In the genomic region with DNA sequence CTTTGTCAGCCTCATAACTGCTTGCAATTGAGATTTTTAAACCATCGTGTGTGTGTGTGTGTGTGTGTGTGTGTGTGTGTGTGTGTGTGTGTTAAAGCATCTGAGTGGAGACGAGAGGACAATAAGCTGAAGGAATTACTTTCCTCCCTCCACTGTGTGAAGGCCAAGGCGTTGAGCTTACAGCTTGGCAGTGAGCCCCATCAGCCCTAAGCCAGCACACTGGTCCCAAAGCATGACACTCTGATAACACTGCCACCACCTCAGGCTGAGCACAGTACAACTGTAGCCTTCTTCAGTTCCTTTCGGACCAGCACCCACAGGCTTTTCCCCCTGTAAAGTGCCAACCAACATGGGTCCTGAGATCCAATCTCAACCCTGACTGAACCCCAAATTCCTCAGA, we compare ENCODE assay signal across 16 mouse cellular contexts.
DNase-seq lines count a peak whose midpoint lies in the region; ATAC-seq and TF ChIP-seq lines count a peak whose summit lies in the region.
"Had no signal": no experiment of that assay in that cellular context is flagged by ENCODE, and none has a peak within 500 bp of the region (broad histone marks: within the 10 kb centered on the region; RNA-seq: fewer than 3 reads in every experiment).

No protein-coding gene starts in this region.

- H3K27me3 ChIP-seq in forebrain, embryonic 12.5 days = 0 out of 2 replicates have a peak, but pooled peaks cover 4% of the 10 kb centered on the region
- no peaks in the 10 kb centered on the region for H3K27me3 ChIP-seq in forebrain, postnatal 0 days (ENCODE audit: insufficient read depth, low read length)
- H3K27me3 ChIP-seq in liver, postnatal 0 days (ENCODE audit: insufficient read depth, low read length) = no peaks in the 10 kb centered on the region
- no peaks in the 10 kb centered on the region for H3K27me3 ChIP-seq in midbrain, embryonic 11.5 days (ENCODE audit: control insufficient read depth, insufficient read depth, low read length)
- H3K27me3 ChIP-seq: heart, embryonic 13.5 days; intestine, embryonic 15.5 days had no signal

- no peak overlapping the region for H3K4me2 ChIP-seq in forebrain, embryonic 12.5 days
- no peak overlapping the region for H3K4me2 ChIP-seq in forebrain, postnatal 0 days (ENCODE audit: low read depth)
- H3K4me2 ChIP-seq in liver, postnatal 0 days (ENCODE audit: low read depth, low read length) = no peak overlapping the region
- no peak overlapping the region for H3K4me2 ChIP-seq in midbrain, embryonic 11.5 days
- H3K4me2 ChIP-seq: heart, embryonic 13.5 days; intestine, embryonic 15.5 days had no signal

- peak overlapping the region; percentile 44; the same call in 1 of the 2 replicates for H3K27ac ChIP-seq in forebrain, embryonic 12.5 days
- H3K27ac ChIP-seq in forebrain, postnatal 0 days (ENCODE audit: low read depth, low read length) = no peak overlapping the region
- H3K27ac ChIP-seq in liver, postnatal 0 days (ENCODE audit: low read depth) = no peak overlapping the region
- H3K27ac ChIP-seq in midbrain, embryonic 11.5 days (ENCODE audit: low read depth, low read length) = 0 out of 2 replicates have a peak overlapping the region, but pooled peaks have one; percentile 22
- H3K27ac ChIP-seq: intestine, embryonic 15.5 days; liver, embryonic 14.5 days had no signal

- no peaks in the 10 kb centered on the region for H3K9me3 ChIP-seq in forebrain, embryonic 12.5 days
- H3K9me3 ChIP-seq in forebrain, postnatal 0 days (ENCODE audit: low read length) = no peaks in the 10 kb centered on the region
- H3K9me3 ChIP-seq in liver, postnatal 0 days (ENCODE audit: low read length) = no peaks in the 10 kb centered on the region
- H3K9me3 ChIP-seq in midbrain, embryonic 11.5 days (ENCODE audit: control insufficient read depth, low read length) = no peaks in the 10 kb centered on the region
- H3K9me3 ChIP-seq: heart, embryonic 13.5 days; intestine, embryonic 15.5 days had no signal

- no peak for TF ChIP-seq CTCF in forebrain, postnatal 0 days (IDR thresholded peaks at IDR 0.05; ENCODE audit: low read depth)
- TF ChIP-seq CTCF in liver, postnatal 0 days (IDR thresholded peaks at IDR 0.05; ENCODE audit: low read depth) = no peak

- TF ChIP-seq EP300 in liver, postnatal 0 days (IDR thresholded peaks at IDR 0.05; ENCODE audit: low read depth) = no peak

- H3K9ac ChIP-seq in forebrain, embryonic 12.5 days = no peak overlapping the region
- H3K9ac ChIP-seq in forebrain, postnatal 0 days = no peak overlapping the region
- no peak overlapping the region for H3K9ac ChIP-seq in liver, postnatal 0 days (replicated peaks)
- H3K9ac ChIP-seq in midbrain, embryonic 11.5 days (ENCODE audit: low read length) = no peak overlapping the region
- H3K9ac ChIP-seq: heart, embryonic 13.5 days; intestine, embryonic 15.5 days; liver, embryonic 14.5 days had no signal

- no peak for DNase-seq in forebrain, postnatal 0 days
- DNase-seq in liver, postnatal 0 days = peak; percentile 8
- no peak for DNase-seq in liver
- peak; percentile 84 for DNase-seq in midbrain, embryonic 11.5 days (ENCODE audit: low spot score, missing footprints)
- no peak for DNase-seq in layer of hippocampus, postnatal 36 days
- DNase-seq in testis, postnatal 14 days (ENCODE audit: low spot score) = no peak
- DNase-seq: cerebellum, adult 9-11 months; kidney, postnatal 10 days; lung, postnatal 36 days had no signal

- peaks cover 28% of the 10 kb centered on the region for H3K4me1 ChIP-seq in forebrain, embryonic 12.5 days
- H3K4me1 ChIP-seq in forebrain, postnatal 0 days (ENCODE audit: insufficient read depth) = peaks cover 10% of the 10 kb centered on the region; the same call in 1 of the 2 replicates
- no peaks in the 10 kb centered on the region; the same call in 1 of the 2 replicates for H3K4me1 ChIP-seq in liver, postnatal 0 days (ENCODE audit: insufficient read depth)
- H3K4me1 ChIP-seq in midbrain, embryonic 11.5 days (ENCODE audit: control insufficient read depth, insufficient read depth, low read length) = peaks cover 18% of the 10 kb centered on the region

- ATAC-seq in forebrain, embryonic 12.5 days (ENCODE audit: low FRiP score) = no peak; the same call in 1 of the 2 replicates
- ATAC-seq in forebrain, postnatal 0 days = no peak
- ATAC-seq in liver, postnatal 0 days = no peak
- peak; percentile 31 for ATAC-seq in midbrain, embryonic 11.5 days (ENCODE audit: low FRiP score)
- no peak for ATAC-seq in megakaryocyte, adult 5-6 weeks (ENCODE audit: poor library complexity, severe bottlenecking)

- H3K4me3 ChIP-seq in forebrain, embryonic 12.5 days (replicated peaks) = no peak overlapping the region
- no peak overlapping the region for H3K4me3 ChIP-seq in forebrain, postnatal 0 days (ENCODE audit: low read depth, low read length)
- H3K4me3 ChIP-seq in liver, postnatal 0 days (ENCODE audit: low read depth, low read length) = no peak overlapping the region
- H3K4me3 ChIP-seq in midbrain, embryonic 11.5 days (ENCODE audit: low read depth, low read length) = no peak overlapping the region
- H3K4me3 ChIP-seq: erythroblast, embryonic 14.5 days; heart, embryonic 13.5 days; intestine, embryonic 15.5 days; myocyte had no signal

- WGBS in forebrain, embryonic 12.5 days = 58% methylated on average over 4 of the region's 4 CpGs
- 34% methylated on average over 4 of the region's 4 CpGs for WGBS in forebrain, postnatal 0 days
- 78% methylated on average over 4 of the region's 4 CpGs for WGBS in liver, postnatal 0 days (ENCODE audit: insufficient replicate concordance)
- WGBS in midbrain, embryonic 11.5 days = 51% methylated on average over 4 of the region's 4 CpGs

- H3K36me3 ChIP-seq in forebrain, embryonic 12.5 days (replicated peaks) = no peaks in the 10 kb centered on the region
- H3K36me3 ChIP-seq in forebrain, postnatal 0 days (ENCODE audit: insufficient read depth) = no peaks in the 10 kb centered on the region
- no peaks in the 10 kb centered on the region for H3K36me3 ChIP-seq in liver, postnatal 0 days (replicated peaks; ENCODE audit: insufficient read depth, low read length)
- H3K36me3 ChIP-seq in midbrain, embryonic 11.5 days (ENCODE audit: control insufficient read depth, insufficient read depth, low read length) = no peaks in the 10 kb centered on the region
- H3K36me3 ChIP-seq: heart, embryonic 13.5 days; intestine, embryonic 15.5 days had no signal

Comparison
In these comparisons a context has a peak if more than half of its experiments do, and no peak if none do; other contexts are left out.
1. H3K27ac ChIP-seq: peak in forebrain, embryonic 12.5 days (single experiment) and midbrain, embryonic 11.5 days (single experiment); none in forebrain, postnatal 0 days (single experiment) and liver, postnatal 0 days (single experiment).
2. DNase-seq: peak in liver, postnatal 0 days (single experiment) and midbrain, embryonic 11.5 days (single experiment); none in forebrain, postnatal 0 days (single experiment), liver (single experiment), layer of hippocampus, postnatal 36 days (0 of 2) and testis, postnatal 14 days (single experiment).